Mouse (Mus musculus) erythroblast, embryonic 14.5 days (primary cell): ENCODE measurements around the gene Snx33.

Source experiments
- GATA1 ChIP-seq: IDR thresholded peaks from 2 replicates; pipeline ENCODE4 v1.6.1; 2012; ENCODE audit warnings: low read length, inconsistent platforms, mixed read lengths
- TAL1 ChIP-seq: IDR thresholded peaks from 3 replicates; pipeline ENCODE4 v1.6.1; 2012; ENCODE audit warnings: low read length, inconsistent platforms, mixed read lengths

DNA sequence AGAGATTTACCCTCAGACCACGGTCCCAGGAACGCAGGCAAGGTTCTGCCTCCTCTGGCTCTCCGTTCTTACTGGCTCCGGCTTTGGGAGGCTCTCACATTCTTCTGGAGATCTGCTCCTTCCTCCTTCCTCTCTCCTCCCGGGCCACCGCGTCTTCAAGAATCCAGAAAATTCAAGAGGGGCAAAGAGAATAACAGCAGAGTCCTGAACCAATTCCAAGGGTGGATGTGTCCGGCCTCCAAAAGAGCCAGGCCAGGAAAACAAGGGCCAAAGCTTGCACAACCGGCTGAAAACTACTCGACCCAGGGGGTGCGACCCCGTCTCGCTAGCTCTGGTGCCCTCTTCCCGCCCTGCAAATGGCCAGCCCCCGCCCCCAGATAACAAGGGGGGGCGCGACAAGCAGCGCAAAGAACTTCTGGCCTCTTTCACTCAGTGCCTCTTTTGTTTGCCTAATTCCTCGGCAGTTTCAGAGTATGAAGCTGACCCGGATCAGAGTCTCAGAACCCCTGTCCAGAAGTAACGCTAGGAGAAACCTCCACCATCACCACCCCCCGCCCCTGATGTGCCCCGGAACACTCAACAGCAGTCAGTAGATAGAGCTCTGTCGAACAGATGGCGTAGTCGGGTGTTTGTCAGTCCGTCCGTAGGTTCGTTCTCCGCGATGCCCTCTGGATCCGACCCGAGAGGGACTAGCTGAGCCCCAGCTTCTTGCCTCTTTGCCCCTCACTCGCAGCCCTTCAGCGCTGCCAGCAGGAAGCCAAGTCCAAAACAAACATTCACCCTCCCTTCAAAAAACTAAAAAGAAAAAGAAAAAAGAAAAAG is 769 bp downstream of the Snx33 start:
- TF ChIP-seq GATA1 (no peak), TAL1 (no peak)
